Mouse (Mus musculus): ENCODE results near the gene Jmjd1c. TPM values are rescaled to one million over a fixed set of nuclear protein-coding genes. Genes with fewer than 3 reads are reported as not detected.
"Not testable (repeated sequence)": the region's sequence is repeated elsewhere in the genome, so short reads cannot be mapped to it uniquely, and the experiment has no call there.

Gene Jmjd1c
- polyA plus RNA-seq, 1 experiment: 9.6 TPM

DNA sequence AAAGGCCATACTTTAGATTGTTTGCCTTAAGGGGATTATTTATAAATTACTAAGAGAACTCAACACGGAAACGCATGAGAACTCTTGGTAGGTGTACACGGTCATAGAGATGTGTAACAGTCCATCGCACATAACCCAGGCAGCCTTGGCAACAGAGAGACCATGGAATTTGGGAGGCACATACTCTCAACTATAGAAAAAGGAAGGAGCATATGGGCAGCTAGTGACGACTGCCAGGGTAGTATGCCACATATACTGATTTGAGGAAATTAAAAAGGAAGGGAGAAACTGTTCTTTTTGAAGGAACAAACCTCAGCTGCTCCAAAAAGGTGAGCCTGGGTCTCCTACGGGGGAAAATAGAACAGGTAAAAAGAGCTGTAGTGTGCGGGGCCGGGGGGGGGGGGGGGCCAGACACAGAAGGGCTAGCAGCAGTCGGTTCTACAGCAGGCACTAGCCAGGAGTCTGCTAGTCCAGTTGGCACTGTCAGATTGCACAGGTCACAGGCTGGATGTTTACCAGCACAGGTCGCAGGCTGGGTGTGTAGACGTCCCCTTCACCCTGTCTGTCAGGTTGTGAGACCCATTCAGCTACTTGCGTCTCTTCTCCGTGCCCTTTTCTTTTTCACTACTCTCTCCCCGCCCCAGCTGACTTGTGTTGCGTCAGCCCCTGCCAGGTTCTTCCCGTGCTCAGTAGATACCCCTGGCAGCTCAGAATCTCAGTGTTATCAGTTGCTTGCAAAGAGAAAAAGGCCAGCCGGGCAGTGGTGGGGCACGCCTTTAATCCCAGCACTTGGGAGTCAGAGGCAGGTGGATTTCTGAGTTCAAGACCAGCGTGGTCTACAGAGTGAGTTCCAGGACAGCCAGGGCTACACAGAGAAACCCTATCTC, 9.6 kb downstream of the Jmjd1c start:
- H3K27me3 ChIP-seq (ENCODE audit: control insufficient read depth, insufficient read depth, low read length): no peaks in the 10 kb centered on the region
- TF ChIP-seq CTCF (IDR thresholded peaks at IDR 0.05; ENCODE audit: control insufficient read depth, insufficient read depth, insufficient replicate concordance, low read depth, low read length) (no peak), POLR2A (IDR thresholded peaks at IDR 0.05; ENCODE audit: control insufficient read depth, low read depth, low read length) (no peak)
- H3K36me3 ChIP-seq (ENCODE audit: control insufficient read depth, insufficient read depth, low read length): no peaks in the 10 kb centered on the region
- no peak overlapping the region for H3K4me3 ChIP-seq (ENCODE audit: control insufficient read depth, low read depth, low read length)
- no peaks in the 10 kb centered on the region for H3K4me1 ChIP-seq (ENCODE audit: control insufficient read depth, insufficient read depth, low read length)
- H3K27ac ChIP-seq (ENCODE audit: control insufficient read depth, insufficient read depth, low read depth, low read length): no peak overlapping the region

DNA sequence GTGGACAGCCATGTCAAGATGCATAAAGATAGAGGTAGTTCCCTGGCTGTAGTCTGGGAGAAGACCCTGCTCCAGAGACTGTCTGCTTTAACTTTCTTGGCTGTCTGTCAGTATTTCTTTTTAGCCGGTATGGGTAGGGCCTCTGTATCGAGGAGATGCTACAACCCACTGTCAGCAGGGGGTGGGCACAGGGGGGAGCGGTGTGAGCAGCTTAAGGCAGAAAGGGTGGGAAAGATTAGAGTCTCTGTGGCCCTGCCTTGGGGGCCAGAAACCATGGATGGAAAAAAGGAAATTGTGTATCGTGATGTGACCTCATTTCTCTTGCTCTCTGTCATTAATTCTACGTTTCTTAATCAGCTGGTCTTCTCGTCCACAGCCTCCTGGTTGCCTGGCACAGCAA, 10.5 kb downstream of the Jmjd1c start:
- H3K4me1 ChIP-seq (ENCODE audit: control insufficient read depth, insufficient read depth, low read length): no peaks in the 10 kb centered on the region
- H3K27ac ChIP-seq (ENCODE audit: control insufficient read depth, insufficient read depth, low read depth, low read length): no peak overlapping the region

DNA sequence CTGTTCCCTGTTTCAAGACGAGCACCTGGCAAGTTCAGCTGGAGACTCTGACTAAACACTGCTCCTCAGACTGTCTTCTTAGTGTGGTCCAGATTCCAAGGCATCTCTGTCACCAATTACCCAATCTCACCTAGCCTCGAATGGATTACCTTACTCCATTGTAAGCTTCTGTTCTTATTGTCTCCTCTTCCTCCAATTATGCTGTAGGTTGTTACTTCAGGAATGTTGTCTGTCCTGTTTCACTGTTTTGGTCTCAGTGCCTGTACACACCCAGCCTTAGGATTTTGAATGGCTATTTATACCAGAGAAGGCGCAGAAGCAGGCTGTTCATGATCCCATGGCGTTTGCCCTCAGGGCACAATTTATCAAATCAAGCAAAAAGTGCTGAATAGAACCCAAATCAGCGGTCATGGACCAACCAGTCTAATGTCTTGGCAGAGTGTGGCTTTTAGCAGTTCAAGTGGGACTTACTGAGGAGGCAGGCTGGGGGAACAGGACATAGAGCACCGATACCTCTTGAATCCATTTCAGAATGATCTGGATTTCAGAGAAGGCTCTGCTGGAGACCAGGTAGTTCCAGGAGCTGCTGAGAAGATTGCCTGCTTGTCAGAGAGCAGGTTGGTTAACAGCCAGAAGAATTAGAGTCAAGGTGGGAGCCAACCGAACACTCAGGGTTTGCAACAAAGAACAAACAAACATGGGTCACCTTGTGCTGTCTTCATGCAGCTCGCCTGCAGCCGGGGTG, 11.3 kb downstream of the Jmjd1c start:
- Histone ChIP-seq H3K4me3 (ENCODE audit: control insufficient read depth, low read depth, low read length) (no peak overlapping the region), H3K36me3 (ENCODE audit: control insufficient read depth, insufficient read depth, low read length) (no peaks in the 10 kb centered on the region), H3K4me1 (ENCODE audit: control insufficient read depth, insufficient read depth, low read length) (no peaks in the 10 kb centered on the region), H3K27me3 (ENCODE audit: control insufficient read depth, insufficient read depth, low read length) (no peaks in the 10 kb centered on the region), H3K27ac (ENCODE audit: control insufficient read depth, insufficient read depth, low read depth, low read length) (no peak overlapping the region)
- TF ChIP-seq POLR2A (IDR thresholded peaks at IDR 0.05; ENCODE audit: control insufficient read depth, low read depth, low read length) (no peak), CTCF (IDR thresholded peaks at IDR 0.05; ENCODE audit: control insufficient read depth, insufficient read depth, insufficient replicate concordance, low read depth, low read length) (no peak)

More for the DNA sequence above, 10.5 kb downstream of the Jmjd1c start:
- H3K36me3 ChIP-seq (ENCODE audit: control insufficient read depth, insufficient read depth, low read length): no peaks in the 10 kb centered on the region
- no peak overlapping the region for H3K4me3 ChIP-seq (ENCODE audit: control insufficient read depth, low read depth, low read length)
- TF ChIP-seq POLR2A (IDR thresholded peaks at IDR 0.05; ENCODE audit: control insufficient read depth, low read depth, low read length) (no peak), CTCF (IDR thresholded peaks at IDR 0.05; ENCODE audit: control insufficient read depth, insufficient read depth, insufficient replicate concordance, low read depth, low read length) (no peak)
- H3K27me3 ChIP-seq (ENCODE audit: control insufficient read depth, insufficient read depth, low read length): no peaks in the 10 kb centered on the region

DNA sequence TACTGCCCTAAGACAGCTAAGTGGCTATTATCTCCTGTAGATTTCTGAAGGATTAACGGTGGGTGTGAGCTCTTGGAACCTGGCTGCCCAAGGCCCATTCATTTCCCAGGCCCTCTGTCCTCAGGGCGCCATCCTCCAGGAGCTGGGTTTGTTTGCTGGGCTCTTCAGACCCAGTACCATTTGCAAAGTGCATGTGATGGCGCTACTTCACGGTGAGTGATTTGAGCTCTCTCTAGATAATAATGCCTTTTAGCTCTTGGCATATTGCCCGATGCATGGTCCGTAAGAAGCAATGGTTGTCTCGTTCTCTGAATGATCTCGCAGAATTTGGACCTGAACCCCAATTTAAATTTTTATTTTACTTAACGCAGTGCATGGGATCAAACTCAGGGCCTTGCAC, 12.2 kb downstream of the Jmjd1c start:
- no peaks in the 10 kb centered on the region for H3K27me3 ChIP-seq (ENCODE audit: control insufficient read depth, insufficient read depth, low read length)
- no peak overlapping the region for H3K27ac ChIP-seq (ENCODE audit: control insufficient read depth, insufficient read depth, low read depth, low read length)
- no peaks in the 10 kb centered on the region for H3K36me3 ChIP-seq (ENCODE audit: control insufficient read depth, insufficient read depth, low read length)
- no peak for TF ChIP-seq CTCF (IDR thresholded peaks at IDR 0.05; ENCODE audit: control insufficient read depth, insufficient read depth, insufficient replicate concordance, low read depth, low read length)
- TF ChIP-seq POLR2A (IDR thresholded peaks at IDR 0.05; ENCODE audit: control insufficient read depth, low read depth, low read length): no peak
- no peak overlapping the region for H3K4me3 ChIP-seq (ENCODE audit: control insufficient read depth, low read depth, low read length)
- H3K4me1 ChIP-seq (ENCODE audit: control insufficient read depth, insufficient read depth, low read length): no peaks in the 10 kb centered on the region

DNA sequence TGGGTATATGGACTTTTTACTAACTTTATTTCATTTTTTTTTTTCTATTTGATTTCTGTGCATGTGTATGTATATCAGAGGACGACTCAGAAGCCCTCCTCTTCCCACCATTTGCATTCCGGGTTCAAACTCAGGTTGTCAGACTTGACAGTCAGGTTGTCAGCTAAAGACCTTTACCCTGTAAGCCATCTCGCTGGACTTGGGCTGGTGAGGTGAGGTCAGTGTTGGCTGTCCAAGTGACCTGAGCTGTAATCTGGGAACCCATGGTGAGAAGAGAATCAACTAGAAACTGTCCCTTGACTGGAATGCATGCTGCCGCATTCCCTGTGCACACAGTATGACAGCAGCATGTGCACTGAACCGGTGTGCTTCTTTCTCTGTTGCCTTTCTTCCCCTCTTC, 13.7 kb downstream of the Jmjd1c start:
- Histone ChIP-seq H3K27me3 (ENCODE audit: control insufficient read depth, insufficient read depth, low read length) (no peaks in the 10 kb centered on the region), H3K36me3 (ENCODE audit: control insufficient read depth, insufficient read depth, low read length) (no peaks in the 10 kb centered on the region), H3K4me3 (ENCODE audit: control insufficient read depth, low read depth, low read length) (no peak overlapping the region), H3K27ac (ENCODE audit: control insufficient read depth, insufficient read depth, low read depth, low read length) (no peak overlapping the region), H3K4me1 (ENCODE audit: control insufficient read depth, insufficient read depth, low read length) (no peaks in the 10 kb centered on the region)
- TF ChIP-seq POLR2A (IDR thresholded peaks at IDR 0.05; ENCODE audit: control insufficient read depth, low read depth, low read length) (no peak), CTCF (IDR thresholded peaks at IDR 0.05; ENCODE audit: control insufficient read depth, insufficient read depth, insufficient replicate concordance, low read depth, low read length) (no peak)

DNA sequence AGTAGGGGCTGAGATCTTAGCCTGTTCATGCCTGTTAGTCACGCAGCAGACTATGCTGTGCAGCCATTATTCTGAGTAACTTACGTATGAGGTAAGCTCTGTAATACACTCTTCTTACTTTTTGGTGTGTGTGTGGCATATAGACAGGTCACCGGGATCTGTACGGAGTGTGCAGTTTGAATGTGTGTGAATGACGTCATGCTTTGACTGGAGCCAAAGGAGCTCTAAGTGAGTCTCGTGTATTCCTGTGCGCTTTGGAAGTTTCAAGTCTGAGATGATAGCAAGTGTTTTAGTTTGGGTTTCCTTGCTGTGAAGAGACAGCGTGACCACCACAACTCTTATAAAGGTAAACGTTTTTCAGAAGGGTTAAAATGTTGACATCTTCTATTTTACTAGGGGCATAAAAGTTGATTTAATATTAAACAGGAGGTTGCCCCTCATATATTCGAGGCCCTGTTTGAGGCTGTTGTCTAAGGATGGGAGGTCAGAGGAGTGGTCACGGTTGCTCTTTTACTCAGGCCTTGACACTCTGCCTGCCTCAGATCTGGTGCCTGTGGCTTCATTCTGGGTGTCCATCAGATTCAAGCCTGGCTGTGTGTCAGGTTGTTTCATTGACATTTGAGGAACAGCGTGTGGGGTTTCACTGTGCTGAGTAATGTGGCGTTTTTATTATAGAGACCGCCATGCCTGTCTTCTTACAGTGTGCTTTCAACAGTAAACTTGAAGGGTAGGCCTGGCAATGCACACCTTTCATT, 15.3 kb downstream of the Jmjd1c start:
- Histone ChIP-seq H3K27me3 (ENCODE audit: control insufficient read depth, insufficient read depth, low read length) (no peaks in the 10 kb centered on the region), H3K4me3 (ENCODE audit: control insufficient read depth, low read depth, low read length) (no peak overlapping the region), H3K36me3 (ENCODE audit: control insufficient read depth, insufficient read depth, low read length) (no peaks in the 10 kb centered on the region), H3K4me1 (ENCODE audit: control insufficient read depth, insufficient read depth, low read length) (peaks cover 4% of the 10 kb centered on the region), H3K27ac (ENCODE audit: control insufficient read depth, insufficient read depth, low read depth, low read length) (no peak overlapping the region)
- TF ChIP-seq CTCF (IDR thresholded peaks at IDR 0.05; ENCODE audit: control insufficient read depth, insufficient read depth, insufficient replicate concordance, low read depth, low read length) (no peak), POLR2A (IDR thresholded peaks at IDR 0.05; ENCODE audit: control insufficient read depth, low read depth, low read length) (no peak)

DNA sequence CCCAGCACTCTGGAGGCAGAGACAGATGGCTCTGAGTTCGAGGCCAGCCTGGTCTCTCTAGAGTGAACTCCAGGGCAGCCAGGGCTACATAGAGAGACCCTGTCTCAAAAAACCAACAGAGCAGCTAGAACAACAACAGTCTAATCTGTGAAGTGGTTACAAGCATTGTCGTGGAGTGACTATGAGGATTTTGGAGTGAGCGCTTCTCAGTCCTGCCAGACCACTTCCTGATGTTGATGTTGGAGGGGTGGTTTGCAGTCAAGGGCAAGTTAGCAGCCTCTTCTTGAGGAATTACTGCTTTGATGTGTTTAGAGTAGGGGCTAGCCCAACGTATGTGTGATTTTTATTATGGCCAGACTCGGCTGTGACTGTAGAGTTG, 15.9 kb downstream of the Jmjd1c start:
- Histone ChIP-seq H3K4me1 (ENCODE audit: control insufficient read depth, insufficient read depth, low read length) (peaks cover 6% of the 10 kb centered on the region), H3K4me3 (ENCODE audit: control insufficient read depth, low read depth, low read length) (no peak overlapping the region), H3K36me3 (ENCODE audit: control insufficient read depth, insufficient read depth, low read length) (no peaks in the 10 kb centered on the region), H3K27me3 (ENCODE audit: control insufficient read depth, insufficient read depth, low read length) (no peaks in the 10 kb centered on the region), H3K27ac (ENCODE audit: control insufficient read depth, insufficient read depth, low read depth, low read length) (no peak overlapping the region)
- TF ChIP-seq POLR2A (IDR thresholded peaks at IDR 0.05; ENCODE audit: control insufficient read depth, low read depth, low read length) (no peak), CTCF (IDR thresholded peaks at IDR 0.05; ENCODE audit: control insufficient read depth, insufficient read depth, insufficient replicate concordance, low read depth, low read length) (no peak)

DNA sequence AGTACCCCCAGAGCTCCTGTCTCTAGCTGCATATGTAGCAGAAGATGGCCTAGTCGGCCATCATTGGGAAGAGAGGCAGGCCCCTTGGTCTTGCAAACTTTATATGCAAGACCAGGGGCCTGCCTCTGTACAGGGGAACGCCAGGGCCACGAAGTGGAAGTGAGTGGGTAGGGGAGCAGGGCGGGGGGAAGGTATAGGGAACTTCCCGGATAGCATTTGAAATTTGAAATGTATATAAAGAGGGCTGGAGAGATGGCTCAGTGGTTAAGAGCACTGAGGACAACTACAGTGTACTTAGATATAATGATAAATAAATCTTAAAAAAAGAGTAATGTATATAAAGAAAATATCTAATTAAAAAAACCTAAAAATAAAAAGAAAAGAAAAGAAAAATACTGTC, 17.0 kb downstream of the Jmjd1c start:
- not testable (repeated sequence) for H3K4me3 ChIP-seq (ENCODE audit: control insufficient read depth, low read depth, low read length); H3K27me3 ChIP-seq (ENCODE audit: control insufficient read depth, insufficient read depth, low read length); H3K36me3 ChIP-seq (ENCODE audit: control insufficient read depth, insufficient read depth, low read length); H3K27ac ChIP-seq (ENCODE audit: control insufficient read depth, insufficient read depth, low read depth, low read length); H3K4me1 ChIP-seq (ENCODE audit: control insufficient read depth, insufficient read depth, low read length)
